Mouse (Mus musculus): ENCODE results near the gene Map10.

Map10 gene

DNA sequence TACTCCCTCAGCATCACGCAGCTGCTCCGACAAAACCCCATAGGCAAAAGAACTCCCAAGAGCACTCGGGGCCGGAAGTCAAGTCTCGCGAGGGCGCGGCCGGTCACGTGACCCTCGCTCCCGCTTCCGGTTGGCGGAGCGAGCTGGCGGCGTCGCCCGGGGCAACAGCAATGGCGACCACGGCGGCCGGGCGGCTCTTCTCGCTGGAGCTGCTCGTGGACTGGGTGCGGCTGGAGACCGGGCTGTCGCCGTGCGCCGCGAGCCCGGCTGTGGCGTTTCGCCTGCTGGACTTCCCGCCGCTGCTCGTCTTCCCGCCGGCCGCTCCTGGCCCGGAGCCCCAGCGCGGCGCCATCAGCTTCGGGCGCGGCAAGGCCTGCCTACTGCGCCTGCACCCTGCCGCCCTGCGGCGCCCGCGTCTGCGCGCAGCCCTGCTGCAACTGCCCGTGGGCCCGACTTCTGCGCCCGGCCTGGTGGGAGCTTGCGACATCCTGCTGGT is at the start of gene Map10:
Gene Map10, plus strand, starts transcription at position 119 of the 496 bp plus-strand sequence.
- DNase-seq, result peak; percentile 87

DNA sequence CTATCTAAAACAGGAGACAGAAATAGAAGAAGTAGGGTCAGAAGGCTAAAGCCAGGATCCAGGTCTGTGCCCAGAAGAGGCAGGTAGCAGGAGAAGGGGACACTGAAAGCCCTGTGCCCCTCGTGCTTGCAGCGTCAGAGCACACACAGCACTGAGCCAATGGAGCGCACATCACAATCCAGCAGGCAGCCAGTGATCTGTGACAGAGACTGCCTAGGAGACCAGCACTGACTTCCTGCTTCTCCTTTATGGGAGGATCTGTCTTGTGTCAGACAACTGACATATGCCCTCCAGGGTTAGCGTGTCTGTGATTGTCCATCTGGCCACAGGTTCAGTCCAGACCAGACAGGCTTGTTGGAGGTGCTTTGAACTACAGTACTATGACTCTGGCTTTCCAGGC is 49.3 kb upstream of the Map10 start:
- DNase-seq, result no peak

DNA sequence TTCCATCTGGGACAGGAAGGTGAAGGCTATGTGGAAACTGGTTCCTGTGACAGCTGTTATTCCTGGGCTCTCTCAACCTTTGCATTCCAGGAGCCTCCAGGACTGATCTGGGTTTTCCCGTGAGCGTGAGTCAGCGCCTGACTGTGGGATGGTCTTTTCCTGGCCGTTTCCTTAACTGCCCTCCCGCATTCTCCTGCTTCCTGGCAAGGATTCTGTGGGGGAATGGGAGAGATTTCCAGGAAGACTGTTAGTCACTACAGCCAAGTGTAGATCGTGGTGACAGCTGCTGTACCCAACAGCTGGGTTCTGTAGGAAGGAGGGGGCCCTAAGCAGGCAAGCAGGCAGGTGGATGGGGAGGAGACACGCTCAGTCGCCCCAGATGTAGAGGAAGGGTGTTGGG is 45.3 kb upstream of the Map10 start:
- no peak for DNase-seq

DNA sequence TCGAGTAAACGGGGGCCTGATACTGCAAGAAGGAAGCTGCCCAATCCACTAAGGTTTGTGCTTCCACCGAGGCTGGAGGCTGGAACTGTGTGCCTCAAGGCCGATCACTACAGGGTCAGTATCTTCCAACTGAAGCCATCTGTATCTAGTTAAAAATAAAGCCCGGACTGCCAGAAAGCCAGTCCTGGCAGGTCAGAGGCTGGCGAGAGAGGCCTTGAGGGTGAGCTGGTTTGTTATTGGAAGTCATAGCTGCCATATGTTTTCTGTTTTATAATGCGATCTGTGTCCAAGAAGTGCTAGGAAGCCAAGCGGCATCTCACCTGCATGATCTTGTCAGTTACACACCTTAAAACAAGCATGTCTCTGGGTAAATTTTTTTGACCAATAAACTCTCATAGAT is 43.2 kb upstream of the Map10 start:
- peak; percentile 54 for DNase-seq

DNA sequence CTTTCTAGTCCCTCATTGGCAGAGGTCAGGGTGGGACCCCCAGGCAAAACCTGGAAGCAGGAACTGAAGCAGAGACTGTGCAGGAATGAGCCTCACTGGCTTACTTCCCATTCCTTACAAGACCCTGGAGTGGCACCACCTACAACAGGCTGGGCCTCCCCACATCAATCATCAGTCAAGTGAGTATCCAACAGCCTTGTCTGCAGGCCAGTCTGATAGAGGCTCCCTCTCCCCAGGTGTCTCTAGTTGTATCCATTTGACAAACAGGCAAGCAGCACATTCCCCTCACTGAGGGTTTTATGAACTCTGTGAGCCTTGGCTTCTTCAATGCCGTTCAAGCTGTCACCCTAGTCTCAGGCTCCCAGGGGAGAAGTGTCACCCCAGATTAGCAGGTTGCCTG is 40.8 kb upstream of the Map10 start:
- no peak for DNase-seq

DNA sequence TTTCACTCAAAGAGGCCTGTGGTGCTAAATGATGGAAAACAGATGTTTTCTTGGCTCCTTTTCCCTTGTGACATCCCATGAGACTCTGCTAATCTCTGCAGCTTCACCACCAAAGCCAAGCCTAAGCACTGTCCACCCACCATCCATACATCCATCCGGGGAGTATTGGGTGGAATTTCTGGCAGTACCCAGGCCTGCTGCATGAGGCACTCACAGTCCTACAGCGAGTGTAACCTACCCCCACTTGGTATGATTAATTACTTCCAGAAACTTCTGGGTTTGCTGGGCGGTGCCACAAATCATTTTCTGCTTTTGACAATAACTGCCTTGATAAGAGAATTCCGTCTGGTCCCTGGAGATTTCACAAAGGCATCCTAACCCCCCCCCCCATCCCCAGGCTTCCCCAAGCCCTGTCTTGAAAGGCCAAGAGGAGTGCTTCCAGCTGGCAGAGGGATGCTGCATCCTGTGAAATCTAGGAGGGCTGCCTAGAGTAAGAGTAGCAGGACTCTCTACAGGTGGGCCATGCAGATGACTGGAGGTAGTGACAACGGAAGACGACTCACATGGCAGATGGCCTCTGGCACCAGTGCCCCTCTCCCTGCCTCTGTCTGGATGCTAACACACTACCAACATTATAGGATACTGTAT is 31.1 kb upstream of the Map10 start:
- DNase-seq, result no peak

DNA sequence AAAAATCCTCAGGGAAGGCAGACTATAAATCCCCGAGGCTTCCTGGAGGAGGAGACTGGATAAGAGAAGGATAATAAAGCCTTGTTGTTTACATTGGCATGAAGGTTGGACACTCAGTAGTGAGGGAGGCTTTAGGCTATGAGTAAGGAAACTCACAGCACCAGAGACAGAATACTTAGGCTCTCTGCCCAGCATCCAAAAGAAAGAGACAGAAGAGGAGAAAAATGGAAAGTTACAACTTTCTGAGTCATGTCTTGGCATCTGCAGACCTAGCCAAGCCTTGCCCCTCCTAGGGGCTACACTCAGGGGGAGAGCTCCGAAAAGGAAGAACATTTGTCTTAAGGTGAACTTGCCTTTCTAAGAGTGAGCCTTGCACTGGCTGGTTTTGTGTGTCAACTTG is 30.0 kb upstream of the Map10 start:
- DNase-seq, result no peak

DNA sequence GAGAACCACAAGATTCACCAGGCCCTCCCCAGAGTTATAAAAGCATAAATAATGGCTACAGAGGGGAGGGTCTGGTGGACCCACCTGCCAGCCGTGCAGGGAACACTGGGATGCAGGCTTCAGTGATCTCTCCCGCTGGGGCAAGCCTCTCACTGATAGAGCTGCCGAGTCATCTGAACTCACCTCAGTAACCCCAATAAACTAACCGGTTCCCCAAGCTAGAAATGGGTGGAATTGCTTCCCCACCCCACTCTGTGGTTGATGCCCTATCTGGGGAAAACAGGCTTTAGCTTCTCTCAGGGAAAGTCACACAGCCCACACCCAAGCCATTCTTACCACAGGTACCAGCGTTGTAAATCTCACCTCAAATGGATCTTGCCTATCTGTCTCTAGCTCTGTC is 28.9 kb upstream of the Map10 start:
- DNase-seq, result no peak

DNA sequence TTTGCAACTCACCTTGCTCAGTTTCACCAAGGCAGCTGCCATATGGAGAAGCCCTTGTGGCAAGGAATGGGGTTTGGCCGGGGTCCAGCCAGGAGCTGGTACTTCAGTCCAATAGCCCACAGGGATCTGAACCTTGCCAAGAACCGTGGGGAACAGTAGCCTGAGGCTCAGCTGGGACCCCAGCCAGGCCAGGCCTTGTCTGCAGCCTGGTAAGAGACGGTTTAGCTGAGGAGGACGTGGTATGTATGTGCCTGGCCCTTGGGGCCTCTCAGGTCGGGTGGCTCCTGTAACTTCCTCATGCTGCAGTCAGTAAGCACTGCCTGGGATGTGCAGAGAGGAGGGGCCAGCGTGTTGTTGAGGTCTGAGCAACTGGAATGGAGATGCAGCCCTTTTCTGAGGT is 27.8 kb upstream of the Map10 start:
- peak; percentile 83 for DNase-seq

DNA sequence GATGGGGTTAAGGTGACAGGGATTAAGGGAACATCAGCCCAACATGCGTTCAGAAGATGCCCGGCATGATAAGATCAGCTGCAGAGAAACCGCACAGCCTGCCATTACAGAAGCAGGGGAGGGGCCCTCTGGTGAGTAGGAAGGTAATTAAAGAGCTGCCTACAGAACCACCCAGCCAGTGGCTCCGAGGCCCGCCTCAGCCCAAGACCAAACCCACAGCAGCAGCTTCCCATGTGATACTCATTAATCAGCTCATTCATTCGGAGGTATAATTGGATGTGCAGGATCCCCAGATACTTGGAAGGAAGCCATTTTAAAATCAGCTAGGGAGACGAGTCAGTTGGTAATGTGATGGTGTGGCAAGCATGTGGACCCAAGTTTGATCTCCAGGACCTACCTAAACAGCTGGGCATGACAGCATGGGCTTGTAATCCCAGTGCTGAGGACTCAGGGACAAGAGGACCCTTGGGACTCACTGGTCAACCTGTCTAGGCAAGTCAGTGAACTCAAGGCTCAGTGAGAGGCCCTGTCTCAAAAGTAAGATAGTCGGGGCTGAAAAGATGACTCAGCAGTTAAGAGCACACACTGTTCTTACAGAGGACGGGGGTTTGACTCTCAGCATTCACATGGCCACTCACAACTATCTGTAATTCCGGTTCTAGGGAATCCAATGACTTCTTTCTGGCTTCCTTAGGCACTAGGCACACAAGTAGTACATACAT is 23.7 kb upstream of the Map10 start:
- DNase-seq, result no peak

DNA sequence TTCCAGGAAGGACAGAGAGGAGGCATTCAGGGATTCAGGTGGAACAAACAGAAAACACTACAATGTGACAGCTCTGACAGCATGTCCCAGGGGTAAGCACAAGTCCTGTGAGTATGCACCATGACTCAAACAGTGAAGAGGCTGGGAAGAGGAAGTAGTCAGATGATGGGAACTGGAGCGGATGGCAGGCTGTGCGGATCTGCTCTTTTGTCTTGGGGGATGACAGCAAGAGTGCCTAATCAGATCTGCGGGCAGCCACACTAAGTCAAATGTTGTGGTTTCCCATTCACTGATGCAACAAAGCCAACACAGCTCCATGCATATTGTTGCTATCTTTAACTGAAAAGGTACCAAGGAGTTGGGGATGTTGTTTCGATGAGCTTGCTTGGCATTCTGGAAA is 20.2 kb upstream of the Map10 start:
- no peak for DNase-seq

DNA sequence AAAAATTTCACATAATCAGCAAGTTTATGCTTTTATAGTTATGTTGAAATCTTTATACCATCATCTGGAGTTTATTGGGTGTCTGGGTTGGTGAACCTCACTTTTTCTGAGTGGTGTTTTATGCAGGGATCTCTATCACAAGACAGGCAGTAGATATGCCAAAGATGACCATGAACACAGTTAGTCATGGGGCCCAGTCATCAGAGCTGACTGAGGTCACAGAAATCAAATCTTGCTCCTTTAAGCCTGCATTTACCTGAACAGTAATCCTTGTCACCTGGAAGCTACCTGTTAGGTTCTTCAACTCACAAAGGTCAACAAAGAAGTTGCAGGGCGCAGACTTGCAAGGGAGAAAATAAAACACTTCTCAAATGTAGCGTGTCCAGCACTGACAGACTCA is 14.8 kb upstream of the Map10 start:
- no peak for DNase-seq

DNA sequence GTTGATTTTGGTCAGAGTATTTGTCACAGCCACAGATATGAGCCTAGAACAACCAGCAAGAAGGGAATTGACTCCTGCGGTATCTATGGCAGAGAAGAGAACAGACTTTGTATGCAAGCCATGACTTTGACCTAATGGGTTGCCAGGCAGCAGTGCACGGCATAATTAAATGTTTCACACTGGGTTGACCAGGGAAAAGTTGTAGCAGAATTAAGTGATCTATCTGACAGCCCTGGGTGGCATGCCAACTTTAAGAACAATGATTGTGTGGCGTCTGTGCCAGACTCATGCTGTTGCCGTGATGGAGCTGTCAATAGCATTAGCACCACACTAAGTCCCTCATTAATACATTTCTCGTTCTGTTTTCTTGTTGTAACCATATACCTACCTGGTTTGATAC is 11.1 kb upstream of the Map10 start:
- DNase-seq, result no peak

DNA sequence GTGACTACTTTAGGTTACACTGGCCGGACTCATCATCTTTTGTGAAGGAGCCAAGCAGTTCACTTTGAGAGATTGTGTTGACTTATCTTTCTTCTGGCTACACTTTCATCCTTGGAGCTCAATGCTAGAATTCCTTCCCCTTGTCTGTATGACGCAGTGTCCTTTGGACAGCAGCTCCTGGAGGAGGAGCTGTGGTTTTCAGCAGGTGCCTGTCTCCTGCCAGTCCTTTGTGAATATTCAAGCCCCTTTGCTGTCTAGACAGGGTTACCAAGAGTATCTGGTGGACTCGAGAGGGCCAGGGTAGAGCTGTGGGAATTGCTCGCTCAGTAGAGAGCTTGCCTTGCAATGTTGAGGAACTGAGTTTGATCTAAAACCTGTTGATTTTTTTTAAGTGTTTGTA is 10.7 kb upstream of the Map10 start:
- no peak for DNase-seq

DNA sequence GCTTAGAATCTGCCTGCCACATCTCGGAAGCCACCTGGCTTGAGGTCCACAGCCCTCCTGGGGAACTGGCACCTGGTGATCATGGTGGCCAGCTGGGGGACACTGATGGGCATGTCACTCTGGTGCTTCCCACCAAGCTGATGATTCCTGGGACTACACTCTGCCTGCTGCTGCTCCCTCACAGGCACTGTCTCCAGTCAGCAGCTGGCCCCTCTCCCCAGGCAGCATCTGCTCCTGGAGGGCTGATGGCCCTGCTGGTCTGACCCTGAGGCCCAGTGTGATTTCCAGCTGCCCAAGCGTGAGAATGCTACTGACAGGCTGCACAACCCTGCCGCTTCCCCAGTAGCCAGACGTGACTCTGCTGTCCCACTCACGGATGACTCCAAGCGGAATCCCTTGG is 9.2 kb upstream of the Map10 start:
- no peak for DNase-seq

DNA sequence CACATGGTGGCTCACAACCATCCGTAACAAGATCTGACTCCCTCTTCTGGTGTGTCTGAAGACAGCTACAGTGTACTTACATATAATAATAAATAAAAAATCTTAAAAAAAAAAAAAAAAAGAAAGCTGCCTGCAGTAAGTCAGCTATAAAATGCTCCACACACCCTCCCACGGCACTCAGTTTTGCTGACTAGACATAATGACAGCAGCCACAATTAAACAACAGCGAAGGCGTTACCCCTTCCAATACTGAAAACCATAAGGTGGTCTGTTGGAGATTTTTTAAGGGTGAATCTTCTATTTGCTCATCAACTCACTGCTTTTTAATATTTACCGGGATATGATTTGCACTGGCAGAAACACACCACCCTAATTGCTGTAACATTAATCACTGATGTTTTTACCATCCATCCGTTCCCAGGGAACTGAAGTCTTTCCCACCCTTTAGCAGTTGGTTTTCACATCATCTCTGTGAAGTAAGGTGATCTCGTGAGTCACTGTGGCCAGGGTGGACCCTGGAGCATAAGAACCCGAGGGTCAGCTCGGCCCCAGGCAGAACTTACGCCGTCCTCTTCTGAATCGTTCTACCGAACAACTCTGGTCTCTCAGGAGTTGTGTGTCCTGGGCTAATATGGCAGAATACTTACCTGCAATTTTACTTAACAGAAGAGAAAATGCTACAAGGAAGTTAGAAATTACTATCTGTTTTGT is 7.5 kb upstream of the Map10 start:
- no peak for DNase-seq

DNA sequence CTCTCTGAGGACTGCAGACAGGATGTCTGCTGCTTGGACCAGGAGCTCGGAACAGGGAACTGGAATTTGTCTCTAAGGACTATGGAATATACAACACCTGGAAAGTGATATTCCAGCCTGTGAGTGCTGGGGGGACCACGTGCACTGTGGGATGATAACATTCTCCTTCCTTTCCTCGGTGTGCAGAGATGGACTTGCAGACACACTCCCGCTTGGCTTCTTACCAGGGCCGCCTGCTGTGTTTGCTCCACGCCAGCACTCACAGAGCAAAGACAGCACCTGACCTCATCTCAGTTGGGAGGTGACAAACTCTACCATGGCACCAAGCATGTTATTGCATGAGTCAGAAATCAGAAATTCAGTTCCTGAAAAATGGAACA is 7.0 kb upstream of the Map10 start:
- DNase-seq, result no peak

DNA sequence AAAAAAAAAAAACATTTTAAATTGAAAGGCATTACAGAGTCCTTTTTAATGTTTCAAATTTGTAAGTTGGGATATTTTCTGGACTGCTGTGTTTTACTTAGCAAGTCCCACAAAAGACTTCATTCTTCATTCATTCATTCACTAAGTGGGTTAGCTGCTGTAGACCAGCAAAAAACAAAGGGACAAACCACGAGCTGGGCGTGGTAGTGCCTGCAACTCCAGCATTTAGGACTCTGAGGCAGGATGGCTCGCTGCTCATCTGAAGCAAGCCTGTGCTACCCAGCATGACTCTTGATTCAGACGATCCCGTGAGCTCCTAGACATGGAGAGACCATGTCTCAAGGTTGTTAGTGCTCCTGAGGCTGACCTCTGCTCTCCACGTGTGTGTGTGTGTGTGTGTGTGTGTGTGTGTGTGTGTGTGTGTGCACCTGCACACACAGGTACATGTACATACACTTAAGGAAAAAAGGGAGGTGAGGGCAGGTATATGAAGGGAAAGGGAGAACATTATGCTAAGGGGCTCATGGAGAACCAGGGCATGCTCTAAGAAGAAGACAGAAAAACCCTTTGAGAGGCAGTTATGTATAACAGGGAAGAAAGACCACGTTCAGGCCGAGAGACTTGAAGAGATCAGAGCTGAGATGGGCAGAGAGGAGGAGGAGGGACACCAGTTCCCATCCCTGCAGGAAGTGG is 4.3 kb upstream of the Map10 start:
- DNase-seq, result no peak

DNA sequence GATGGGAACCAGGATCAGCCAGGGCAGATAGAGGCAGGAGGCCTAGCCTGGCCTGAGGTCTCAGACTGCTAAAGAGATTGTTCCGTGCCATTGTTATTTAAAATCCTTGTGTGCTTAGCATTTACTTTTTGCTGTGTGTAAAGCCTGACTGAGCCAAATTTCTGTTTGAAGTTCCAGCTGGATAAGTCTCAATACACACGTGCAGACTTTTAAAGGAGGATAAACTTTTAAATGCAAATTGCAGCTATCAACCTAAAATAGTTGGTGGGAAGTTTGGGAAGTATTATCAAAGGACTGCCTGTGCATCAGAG is 3.8 kb upstream of the Map10 start:
- DNase-seq, result no peak

DNA sequence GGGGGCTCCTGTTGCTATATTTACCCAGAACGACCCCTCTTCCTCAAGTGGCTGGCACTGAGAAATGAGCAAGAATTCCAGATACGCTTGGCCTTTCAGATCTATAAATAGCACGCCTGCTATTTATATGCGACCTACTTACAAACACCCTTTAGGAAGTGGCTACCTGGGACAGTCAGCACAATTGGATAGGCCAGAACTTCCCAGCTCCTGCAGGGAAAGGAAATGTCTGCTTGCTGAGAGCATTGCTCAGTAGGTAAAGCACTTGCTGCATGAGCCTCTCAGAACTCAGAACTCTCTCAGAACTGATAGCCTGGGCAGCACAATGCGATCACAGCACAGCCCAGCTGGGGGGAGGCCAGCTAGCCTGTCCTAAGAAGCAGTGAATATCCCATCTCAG is 3.4 kb upstream of the Map10 start:
- no peak for DNase-seq

DNA sequence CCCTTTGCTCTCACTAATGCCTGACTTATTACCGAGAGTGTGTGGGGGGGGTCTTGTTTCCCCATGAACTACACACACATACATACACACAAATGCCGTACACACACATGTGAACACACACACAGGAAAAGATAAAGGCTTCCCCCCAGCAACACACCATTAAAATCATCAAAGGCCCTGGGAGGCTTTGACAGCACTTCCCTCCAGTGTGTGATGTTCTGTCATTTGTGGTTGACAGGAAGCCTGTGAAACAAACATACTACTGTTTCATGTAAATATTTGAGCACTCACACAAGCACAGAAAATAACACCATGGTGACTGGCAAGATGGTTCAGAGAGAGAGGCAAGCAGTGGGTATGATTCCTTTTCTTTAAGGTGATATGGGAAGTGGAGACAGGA is 2.4 kb upstream of the Map10 start:
- DNase-seq, result no peak

DNA sequence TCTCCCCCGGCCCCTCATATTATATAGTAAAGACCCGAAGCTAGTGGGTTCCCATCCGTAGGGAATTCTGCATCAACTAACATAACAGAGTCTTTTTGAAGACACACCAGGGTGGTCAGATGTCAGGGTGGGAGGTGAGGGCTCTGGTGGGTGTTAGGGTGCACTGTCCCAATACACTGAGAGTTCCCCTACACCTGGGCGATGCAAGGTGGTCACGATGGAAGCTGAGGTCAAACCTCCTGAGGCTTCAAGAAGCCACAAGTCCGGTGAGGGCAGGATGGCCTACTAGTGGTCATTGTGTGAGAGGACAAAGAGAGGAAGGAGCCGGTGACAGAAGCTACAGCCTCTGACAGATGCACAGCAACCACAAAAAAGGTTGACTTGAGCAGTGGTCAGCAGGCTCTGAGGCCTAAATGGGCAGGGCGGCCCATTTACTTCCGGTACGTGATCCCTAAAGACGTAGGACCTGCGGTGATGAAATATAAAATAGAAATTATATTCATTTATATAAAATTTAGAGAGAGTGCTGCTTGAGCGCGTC is 389 bp upstream of the Map10 start:
- no peak for DNase-seq

DNA sequence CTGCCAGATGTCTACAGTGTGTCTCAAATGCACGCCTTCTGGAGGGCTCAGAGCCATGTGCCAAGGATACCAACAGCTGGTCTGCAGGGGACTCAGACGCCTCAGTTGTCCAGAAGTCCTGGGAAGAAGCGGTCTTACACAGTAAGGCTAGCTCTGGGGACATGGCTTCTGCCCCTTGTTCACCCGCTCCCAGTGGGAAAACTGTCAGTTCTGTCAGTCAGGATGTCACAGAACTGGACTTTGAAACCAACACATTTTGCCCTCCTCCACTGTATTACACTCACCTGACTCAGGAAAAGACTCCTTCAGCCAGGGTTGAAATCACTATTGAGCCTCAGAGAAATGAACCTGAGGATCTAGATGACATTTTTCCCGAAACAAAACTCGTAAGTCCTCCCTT is 802 bp downstream of the Map10 start:
- DNase-seq, result no peak

DNA sequence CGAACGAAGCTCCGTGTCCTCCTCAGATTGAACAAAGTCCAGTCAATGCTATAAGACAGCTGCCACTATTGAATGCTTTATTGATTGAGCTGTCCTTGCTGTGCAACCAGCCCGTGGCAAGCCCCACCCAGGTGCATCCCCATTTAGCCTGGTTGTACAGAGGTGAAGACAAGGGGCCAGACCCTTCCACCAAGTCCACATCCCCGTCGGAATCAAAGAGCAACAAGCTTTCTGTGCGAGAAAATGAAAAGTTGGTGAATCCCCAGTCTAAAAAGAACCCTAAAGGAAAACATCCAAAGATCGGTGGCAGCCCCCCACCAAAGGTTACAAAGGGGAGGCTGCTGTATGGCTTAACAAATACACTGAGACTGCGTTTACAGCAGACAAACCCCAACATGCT is 1.3 kb downstream of the Map10 start:
- no peak for DNase-seq
